Mouse (Mus musculus) adrenal gland, adult 2 months (tissue): ENCODE measurements at regions not wholly inside any gene's neighbourhood (a gene's known extent, or its start where the extent isn't known, plus 50 kb on each side); places are given as distances from the start of the nearest gene placed in this dataset.
A peak's percentile ranks its signal among the peaks of the same experiment; 100 is the strongest.

Source experiments
- DNase-seq: peaks from one replicate; pipeline ENCODE4 v3.0.0; 2021

DNA sequence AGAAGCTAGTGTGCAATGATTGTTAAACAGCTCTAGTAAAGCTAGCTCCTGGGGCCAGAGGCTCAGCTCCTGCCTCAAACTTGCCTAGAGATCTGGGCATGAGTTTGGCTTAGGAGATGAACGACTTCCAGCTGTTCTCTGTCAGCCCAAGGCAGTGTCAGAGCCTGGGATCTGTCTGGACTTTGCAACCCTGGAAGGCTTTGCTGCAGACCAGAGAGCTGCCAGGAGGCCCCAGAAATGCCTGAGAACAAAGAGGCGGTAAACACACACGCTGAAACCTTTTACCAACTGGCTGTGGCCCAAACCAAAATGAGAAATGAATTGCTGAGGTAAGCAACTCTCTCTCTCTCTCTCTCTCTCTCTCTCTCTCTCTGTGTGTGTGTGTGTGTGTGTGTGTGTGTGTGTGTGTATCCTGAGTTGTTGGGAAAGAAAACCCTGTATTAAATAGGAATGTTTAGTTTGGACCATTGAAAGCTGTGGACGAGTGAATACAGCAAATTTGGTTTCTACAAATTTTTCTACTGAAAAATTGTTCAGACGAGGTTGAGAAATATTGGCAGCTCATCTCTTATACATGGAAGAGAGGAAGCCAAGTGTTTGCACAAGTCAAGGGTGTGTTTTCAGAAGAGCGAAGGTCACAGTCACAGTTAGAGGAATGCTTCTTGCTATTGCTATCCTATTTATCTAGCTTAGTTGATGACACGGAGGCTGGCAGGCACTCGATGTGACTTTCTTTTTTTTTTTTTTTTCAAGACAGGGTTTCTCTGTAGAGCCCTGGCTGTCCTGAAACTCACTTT lies 125.1 kb upstream of the Serp2 start:
- DNase-seq: peak; percentile 66

DNA sequence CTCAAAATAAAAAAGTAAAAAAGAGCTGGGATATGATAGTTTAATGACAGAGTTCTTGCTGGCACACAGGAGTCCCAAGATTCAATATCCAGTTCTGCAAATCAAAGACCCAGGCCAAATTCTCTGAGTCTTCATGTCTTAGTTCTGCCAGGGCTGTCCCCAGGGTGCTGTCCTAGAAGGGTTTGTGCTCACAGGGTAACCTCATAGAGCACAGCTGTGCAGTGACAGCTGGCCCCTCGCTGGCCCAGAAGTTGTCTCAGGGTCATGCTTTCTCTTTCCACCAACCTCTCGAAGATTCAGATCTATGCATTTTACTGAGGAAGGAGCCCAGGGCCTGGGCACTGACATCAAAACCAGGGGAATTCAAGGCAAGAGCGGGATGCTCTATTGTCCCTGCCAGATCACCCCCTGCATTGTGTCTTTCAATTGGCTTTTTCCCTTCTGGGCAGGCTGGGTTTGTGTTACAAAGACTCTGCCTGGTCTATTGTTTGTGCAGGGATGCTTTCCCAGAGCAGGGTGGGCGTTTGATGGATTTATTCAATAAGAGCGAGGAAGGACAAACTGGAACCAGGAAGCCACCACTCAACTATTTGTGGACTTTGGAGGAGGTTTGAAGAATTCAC lies 121.9 kb upstream of the Serp2 start:
- DNase-seq: no peak

DNA sequence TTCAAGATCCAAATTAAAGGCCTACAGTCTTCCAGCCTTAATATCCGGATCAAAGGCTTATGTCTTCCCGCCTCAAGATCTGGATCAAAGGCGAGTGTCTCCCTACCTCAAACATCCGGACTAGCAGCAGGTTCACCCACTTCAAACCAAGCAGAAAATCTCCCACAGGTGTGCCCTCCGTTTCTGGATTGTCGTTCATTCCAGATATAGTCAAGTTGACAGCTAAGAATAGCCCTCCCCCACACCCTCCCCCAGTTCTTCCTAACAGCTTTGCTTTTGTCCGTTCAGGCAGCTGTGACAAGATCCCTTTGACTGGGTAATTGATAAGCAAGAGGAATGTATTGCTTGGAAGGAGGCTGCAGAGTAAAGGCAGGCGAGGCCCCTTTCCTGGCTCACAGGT lies 118.3 kb upstream of the Serp2 start:
- DNase-seq: no peak

DNA sequence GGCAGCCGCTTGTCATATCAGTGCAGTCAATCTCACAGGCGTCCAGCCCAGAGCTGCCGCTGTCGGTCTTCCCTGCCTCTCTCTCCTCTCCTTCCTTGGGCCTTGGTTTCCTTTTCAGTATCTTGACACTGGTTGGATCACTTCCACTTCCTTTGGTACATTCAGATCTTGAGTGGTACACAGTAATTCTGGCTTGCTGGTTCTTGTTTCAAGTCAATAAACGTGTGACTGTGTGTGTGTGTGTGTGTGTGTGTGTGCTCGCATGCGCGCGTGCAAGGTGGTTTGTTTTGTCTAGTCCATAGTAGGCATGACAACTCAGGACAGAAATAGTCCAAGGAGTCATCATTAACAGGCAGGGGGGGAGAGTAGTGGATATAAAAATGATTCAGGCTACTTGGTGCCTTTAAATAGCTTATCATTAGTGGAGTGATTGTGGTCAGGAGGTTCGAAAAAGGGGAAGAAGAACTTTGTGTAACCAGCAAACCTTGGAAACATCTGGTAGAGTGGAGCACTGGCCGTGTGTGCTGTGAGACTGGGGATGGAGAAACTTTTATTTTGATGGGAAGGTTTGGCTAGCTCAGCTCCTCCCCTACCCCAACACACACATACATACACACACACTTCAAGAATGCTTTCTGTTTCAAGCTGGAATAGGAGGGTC lies 117.1 kb upstream of the Serp2 start:
- no peak for DNase-seq

DNA sequence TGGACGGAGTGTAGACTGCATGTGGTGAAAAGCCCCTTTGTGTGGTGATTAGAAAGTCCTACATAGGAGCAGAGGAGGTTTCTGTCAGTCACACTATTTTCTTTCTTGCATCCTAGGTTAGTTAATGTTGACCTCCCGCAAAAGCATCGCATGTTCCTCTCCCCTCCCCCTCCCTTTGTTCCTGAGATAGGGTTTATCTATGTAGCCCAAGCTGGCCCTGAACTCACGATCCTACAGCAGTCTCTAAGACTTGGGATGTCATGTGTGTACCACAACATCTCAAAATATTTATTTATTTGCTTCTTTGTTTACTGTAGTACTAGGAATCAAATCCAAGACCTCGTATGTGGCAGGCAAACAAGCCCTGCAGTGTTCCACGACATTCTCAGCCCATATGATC lies 116.2 kb upstream of the Serp2 start:
- DNase-seq: no peak

DNA sequence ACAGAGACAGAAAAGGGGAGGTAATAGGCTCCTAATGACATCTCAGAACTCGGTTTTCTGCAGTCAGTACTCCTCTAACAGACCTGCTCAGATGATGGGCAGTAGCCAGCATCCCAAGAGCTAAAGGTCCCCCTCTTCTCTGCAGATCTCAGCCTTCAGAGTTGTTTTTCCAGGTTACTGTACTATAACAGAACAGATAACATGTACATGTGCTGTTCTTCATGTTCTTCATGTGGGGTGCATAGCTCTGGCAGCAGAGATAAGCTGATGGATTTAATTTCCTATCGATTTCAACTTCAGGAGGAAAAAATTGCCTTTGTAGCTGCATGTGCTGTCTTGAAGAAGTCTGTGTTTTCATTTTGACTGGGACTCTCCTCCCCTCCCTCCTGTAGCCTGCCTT lies 115.8 kb upstream of the Serp2 start:
- no peak for DNase-seq

DNA sequence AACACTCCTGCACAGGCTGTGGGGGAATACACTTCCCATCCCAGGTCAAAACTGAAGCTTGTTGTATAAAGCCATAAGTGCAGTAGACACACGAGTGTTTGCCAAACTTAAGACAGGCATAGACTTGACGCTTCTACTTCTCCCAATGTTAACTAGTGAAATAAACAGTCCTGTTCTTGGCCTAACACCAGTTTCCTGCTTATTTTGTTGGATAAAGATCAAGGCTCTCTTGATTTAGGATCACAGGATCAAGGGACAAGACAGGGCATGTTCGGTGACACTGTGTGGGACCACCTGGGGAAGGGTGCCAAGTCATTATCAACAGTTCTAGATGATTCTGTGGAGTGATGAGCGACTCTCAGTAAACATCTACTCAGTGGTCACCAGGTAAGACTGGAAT lies 114.3 kb upstream of the Serp2 start:
- DNase-seq: no peak

DNA sequence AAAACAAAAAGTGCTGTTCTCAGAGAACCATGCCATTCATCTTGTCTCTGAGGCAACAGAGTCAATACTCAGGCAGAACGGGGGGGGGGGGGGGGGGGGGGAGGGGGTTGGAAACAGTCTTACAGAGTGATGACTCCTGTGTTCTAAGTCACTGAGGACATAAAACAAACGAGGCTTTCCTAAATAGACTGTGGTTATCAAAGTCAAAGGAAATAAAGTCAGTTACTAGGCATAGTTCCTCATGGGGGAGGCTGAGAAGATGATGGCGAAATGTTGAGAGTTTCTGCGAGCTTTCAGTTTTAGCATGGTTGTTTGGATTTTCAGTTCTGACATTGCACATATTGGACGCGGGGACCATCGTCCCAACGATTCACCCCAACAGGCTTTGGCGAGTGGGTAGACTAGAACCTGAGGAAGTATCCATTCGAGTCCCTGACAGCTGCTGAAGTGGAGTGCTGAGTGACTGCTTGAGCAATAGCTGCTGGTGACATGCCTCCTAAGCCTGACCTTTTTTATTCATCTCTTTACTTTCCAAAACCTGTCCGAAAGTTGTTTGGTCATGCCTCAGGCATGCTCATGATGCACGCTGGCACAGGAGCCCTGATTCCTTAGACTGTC lies 109.2 kb upstream of the Serp2 start:
- DNase-seq: no peak

DNA sequence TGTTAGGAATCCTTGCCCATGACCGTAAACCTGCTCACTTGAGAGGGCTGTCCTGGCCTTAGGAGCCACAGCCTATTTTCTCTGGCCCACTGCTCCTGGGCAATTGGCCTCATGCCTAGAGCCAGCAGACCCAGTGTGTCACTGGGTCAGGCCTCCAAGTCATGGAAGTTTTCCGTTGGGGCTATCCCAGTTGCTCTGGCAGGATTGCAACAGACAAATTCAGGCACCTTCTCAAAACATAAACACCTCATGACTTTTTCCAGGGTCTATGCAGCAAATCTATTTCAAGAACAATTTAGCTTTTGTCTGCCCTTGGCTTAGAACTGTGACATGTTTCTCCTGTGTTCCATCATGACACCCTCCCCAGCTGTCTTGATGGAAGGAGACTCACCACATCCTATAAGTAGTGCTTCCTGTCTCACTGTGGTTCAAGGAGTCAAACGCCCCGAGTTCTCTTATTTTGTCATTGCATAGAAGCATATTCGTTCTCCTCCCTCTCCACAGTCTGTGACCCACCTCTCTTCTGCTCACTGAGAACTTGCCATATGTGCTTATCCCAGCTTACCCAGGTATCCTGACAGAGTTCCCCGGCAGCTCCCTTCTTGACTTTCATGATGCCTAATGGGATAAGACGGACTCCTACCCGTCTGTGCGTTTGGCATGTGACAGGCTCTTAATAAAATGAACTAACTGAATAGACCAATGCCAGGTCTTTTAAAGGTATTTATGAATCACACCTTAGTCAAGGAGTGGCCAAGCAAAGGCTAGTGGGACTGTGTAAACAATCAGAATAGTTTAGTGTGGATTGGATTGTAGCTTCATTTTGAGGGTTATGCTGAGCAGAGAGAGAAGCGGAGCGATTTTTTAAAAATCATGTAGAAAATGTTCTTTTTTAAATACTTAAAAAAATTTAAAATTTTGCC lies 108.2 kb upstream of the Serp2 start:
- DNase-seq: no peak

DNA sequence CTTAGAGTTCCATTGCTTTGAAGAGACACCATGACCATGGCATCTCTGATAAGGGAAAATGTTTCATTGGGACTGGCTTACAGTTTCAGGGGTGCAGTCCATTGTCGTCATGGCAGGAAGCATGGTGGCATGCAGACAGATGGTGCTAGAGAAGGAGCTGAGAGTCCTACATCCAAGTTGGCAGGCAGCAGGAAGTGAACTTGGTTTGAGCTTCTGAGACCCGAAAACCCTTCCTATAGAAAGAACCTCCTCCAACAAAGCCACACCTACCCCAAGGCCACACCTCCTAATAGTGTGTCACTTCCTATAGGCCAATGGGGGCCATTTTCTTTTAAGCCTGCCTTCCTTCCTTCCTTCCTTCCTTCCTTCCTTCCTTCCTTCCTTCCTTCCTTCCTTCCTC lies 107.1 kb upstream of the Serp2 start:
- no peak for DNase-seq

DNA sequence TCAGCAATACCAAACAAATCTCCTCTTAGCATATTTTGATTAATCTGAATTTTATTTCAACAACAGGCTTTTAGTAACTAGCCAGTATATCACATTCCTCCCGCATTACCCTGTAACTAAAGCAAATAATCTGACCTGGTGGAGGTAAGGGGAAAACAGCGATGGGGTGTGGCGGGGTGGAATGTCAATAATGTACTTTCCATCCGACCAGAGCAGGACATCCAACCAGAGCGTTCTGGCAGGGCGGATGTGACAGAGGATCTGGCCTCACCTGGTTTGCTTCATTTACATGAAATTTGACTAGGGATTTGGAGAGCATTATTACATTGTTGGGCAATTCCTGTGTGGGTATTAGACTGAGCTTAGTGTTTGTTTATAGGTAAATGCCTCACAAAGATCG lies 106.2 kb upstream of the Serp2 start:
- DNase-seq: no peak

DNA sequence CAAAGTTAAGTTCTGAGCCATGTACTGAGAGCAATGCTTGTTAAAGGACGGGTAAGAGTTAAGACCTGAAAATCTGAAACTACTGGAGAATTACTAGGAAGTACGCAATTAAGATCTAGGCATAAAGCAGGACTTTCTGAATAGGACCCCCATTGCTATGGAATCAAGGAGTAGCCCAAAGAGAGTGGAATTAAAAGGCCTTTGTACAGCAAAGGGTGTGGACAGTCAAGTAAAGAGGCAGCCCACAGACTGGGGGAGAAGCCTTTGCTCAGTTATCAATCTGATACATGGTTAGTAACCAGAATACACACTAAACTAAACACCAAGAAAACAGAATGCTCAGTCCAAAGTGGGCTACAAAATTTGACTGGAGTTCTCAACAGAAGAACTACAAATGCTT lies 104.2 kb upstream of the Serp2 start:
- no peak for DNase-seq

DNA sequence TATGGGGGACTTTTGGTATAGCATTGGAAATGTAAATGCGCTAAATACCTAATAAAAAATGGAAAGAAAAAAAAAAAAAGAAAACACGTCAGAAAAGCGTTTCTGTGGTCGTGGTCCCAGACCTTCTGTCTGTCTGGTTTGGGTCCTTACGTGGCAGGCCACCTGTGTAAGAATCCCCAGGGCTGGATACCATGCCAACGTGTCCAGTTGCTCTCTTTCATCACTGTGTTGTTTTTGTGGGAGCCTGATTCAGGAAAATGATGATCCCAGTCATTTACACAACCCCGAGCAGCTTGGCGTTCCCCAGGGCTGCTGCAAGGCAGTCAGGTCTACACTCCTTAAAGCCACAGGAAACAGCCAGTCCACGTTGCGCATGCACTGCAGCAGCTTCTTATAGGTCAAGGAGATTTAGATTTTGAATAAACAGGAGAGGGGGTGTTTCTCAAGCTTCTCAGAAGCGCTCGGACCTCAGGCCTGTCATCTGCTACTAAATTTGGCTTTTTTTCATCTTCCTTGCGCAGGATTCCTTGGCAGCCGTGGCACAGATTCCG lies 102.3 kb upstream of the Serp2 start:
- peak; percentile 28 for DNase-seq

DNA sequence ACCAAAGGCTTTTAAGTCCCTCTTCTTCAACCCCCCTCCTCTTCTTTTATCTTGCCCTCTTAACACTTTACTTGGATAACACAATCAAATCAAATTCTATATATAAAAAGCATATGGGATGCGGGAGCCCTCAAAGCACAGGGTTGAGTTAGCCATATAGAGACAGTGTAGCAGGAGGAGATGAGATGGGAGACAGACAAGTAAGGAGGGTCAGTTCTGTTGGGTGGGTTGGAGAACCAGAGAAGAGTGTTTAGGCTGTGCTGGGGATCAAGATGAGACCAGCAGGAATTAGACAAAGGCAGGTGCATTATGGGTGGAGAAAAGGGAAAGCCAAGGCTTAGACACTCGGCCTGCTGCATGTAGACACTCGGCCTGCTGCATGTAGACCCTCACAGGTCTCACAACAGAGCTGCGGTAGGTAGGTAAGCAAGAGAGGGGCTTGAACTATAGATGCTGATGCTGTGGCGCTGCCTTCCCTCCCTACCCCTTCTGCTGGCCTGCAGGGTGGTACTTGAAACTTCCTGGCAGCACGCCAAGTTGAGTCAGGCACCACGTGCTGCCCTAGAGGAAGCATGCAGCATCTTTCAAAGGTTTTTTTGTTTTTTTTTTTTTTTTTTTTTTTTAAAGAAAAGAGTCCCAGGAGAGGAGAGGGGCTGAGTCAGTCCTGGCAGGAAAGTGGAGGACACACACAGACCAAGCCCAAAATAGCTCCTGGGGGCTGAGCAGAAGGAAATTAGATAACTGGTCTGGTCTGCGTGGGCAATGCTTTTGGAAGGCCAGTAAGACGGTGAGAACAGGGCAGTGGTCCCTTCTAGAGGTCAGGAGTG lies 101.3 kb upstream of the Serp2 start:
- peak; percentile 73 for DNase-seq

DNA sequence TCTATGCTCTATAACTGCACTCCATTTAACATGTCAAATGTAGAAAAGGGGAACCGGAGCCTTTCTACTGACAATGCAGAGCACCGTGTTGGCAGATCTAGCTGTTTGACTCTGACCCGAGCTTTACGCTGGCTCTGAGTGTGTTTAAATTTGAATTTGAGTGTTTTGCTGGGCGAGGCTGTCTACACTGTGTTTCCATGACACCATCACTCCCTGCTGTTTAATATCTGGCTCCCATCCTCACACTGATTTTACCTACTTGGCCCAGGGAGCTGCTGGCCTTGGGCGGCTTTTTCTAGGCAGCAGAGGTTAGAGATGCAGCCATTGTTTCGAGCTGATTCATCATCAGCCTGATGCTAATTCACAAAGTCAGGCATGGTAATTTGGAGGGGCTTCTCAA lies 100.7 kb upstream of the Serp2 start:
- DNase-seq: peak; percentile 51

DNA sequence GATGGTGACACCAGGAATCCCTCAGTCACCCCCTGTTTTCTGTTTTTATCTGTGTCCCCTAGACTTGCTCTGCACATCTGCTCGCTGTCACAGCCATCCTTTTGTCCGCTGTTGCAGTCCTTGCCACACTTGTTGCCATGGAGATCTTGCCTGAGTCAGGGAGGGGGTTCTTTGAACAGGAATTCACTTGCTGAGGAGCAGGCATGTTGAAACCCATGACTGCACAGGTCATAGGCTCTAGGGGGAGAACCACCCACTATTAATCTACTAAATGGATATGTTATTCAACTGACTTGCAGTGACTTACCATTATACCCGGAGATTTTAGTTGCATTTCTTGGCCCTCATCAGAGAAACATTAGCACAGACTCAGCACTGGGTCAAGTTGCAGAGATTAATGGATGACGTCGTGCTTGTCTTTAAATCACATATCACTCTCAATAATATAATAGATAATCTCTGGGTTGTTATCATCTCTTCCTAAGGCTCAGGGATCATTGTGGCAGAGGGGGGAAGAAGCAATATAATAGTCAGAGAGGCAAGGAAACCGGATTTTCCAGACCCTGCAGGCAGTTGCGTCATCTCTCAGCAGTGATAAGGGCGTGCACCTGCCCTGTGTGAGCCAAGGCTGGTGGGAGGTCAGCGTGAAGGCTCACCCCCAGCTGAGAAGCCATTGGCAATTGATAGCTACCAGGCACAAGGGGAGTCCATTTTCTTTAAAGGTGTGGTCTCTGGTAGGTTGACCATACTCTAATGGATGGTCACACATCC lies 95.9 kb upstream of the Serp2 start:
- DNase-seq: no peak

DNA sequence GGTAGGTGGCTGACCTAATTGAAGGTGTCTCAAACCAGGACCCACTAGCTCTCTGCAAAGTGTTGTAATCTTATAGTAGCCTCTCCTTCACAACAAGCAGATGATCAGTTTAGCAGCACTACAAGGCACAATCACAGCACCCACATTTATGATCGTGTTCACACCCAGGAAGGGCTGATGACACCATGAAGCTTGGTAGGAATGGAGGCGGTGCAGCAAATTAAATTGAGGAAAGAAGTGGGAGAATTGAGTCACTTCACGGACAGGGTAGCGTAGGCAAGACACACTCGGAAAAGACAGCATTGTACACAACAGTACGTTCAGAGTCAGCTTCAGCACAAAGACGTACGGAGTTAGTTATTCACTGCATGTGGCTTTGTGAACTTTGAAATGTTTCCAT lies 94.4 kb upstream of the Serp2 start:
- no peak for DNase-seq

DNA sequence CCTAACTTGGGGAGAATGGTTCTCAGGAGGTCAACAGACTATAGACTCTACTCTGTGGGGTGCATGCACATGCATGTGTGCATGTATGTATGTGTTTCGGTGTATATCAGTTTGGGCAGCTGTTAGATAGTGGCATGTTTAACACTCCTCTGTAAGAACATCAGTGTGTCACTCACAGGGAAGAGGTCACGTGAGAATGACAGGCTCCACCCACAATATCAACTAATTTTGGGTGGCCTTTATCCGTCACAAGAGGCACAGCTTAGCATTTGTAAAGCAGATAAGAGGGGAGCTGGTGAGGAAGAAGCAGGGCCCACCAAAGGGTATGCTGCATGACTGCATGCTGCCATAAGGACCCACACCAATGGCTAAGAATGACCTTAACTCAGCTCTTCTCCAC lies 93.2 kb upstream of the Serp2 start:
- DNase-seq: no peak

DNA sequence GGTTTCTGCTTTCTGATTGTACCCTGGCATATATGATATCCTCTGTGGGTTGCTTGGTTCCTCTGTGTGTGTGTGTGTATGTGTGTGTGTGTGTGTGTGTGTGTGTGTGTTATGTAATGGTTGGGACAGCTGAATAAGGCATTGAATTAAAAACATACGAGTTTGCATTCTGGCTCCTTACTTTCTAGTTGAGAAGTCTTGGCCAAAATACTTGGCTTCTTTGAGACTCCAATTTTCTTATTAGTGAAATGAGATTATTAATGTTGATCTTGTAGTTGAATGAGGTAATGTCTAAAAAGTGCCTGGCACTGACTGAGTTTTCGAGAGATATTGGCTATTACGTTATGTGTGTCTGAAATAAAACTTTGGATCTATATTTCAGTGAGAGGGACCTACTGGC lies 88.0 kb upstream of the Serp2 start:
- no peak for DNase-seq
